Mouse (Mus musculus) megakaryocyte, adult 5-6 weeks (primary cell): ENCODE measurements around the gene Scfd2. TPM values are rescaled to one million over a fixed set of nuclear protein-coding genes. Genes with fewer than 3 reads are reported as not detected.
A peak's percentile ranks its signal among the peaks of the same experiment; 100 is the strongest.

Source experiments
- ATAC-seq: 2 replicates; pipeline ENCODE4 v1.8.0; 2016; ENCODE audit warnings: mild to moderate bottlenecking, inconsistent platforms; ENCODE audit not compliant: poor library complexity, severe bottlenecking
- total RNA-seq, 2 experiments: library from RNA; stranded (forward) in 1 of 2; stranded (reverse) in 1 of 2; fragments of 153-499, 151-499 nt in 1 of 2; fragments of 221-1000, 200-1000 nt in 1 of 2; gene quantifications; 2 replicates each; pipeline versions ENCODE4 v1.2.3 to v1.2.4; 2015 to 2017

Gene Scfd2
- total RNA-seq, 2 experiments from 2014 or later, result 7.5 to 10.2 TPM

DNA sequence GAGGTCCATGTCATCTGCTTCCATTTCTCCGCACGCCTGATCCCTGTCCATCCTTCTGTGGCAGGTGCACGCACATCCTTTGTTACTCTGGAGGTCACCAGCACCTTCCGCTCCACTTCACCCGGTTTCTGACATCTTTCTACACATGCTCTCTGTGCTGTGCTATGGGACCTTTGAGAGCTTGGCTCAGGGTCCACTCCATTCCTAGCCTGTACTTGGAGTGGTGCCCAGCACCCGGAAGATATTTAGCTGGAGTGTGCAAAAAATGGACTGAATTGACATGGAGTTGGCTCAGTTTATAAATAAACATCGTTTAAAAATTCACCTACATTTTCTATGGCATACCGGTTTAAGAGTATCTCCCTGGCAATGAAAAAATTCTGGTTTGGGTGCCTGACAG, 250.1 kb downstream of the Scfd2 start:
- no peak for ATAC-seq

DNA sequence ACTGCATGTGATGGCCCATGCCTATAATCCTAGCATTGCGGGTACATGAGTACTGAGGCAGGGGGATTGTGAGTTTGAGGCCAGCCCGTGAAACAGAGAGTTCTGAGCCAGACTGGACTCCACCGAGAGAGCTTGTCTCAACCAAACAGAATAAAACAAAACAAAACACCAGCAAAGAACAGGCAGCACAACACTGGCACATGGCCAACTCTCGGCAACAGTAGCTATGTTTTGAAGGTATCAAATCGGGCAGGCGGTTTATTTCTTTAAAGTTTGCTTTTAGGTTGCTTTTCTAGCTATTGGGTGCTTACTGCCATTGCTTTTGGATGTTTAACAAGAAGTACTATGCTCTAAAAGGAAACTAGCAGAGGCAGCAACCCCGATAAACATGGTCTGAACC, 251.9 kb downstream of the Scfd2 start:
- no peak for ATAC-seq

DNA sequence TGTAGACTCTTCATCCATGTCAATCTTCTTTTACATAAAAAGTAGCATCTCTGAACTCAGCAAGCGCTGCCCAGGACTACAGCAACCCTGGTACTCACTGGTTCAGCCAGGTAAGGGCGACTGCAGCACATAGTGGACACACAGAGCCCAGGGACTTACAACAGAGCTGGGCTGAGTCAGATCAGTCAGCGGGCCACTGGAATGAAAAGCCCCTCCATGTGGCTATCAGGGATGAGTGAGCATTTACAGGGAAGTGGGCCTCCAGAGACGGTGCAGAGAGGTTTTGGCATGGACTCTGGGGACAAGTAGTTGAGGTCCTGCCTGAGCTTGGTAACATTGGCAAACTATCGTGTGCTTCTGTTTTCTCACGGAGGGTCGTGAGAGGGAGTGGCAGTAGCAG, 253.1 kb downstream of the Scfd2 start:
- no peak for ATAC-seq

DNA sequence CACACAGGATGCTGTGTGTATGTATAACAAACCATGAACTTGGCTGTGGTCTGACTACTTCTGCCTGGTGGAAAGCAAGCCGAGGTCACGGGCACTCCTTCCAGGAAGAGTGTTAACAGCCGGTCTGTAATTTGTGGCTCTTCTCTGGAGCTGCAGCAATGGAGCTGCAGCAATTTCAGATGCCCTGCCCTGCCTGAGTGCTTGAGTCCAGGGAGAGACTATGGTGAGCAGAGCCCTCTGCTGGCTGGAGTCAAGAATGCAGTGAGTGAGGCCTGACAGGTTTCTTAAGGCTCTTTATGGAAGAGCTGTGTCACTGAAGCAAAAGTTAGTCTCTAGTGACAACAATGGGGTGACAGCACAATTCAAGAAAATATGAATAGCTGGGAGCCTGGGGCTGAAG, 253.8 kb downstream of the Scfd2 start:
- ATAC-seq, result peak; percentile 99

DNA sequence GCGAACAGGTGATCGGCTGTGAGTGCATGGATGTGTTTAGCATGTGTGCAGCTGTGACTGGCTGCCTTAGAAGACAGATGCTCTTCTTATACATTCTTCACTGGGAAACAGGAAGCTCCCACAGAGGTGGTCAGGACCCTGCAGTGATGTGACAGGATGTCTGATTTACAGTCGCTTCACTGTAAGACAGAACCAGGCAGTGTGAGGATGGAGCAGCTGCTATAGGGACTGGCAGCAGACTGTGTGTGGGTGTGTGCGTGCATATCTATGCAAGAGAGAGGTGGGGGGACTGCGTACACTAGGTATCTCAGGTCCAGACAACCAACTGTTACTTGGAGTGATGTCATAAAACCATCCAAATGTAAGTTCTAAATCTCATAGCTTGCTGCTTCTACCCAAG, 254.3 kb downstream of the Scfd2 start:
- ATAC-seq, result no peak

DNA sequence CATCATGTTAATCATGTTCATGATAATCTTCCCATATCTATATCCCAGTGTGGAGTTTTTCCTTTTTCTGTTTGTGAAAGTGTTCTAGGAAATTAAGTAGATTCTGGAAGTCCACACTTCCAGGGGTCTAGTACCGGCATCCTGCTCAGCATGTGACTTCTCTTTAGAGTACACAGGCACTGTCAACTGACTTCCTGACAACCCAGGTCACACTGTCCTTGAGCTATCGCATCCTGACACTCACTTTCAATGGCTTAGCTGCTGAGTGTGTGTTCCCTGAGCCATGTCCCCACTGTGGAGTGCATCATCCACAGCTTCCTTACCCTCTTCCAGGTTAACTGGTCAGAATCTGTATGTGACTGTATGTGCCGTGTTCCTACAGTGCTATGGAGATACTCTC, 258.2 kb downstream of the Scfd2 start:
- no peak for ATAC-seq

DNA sequence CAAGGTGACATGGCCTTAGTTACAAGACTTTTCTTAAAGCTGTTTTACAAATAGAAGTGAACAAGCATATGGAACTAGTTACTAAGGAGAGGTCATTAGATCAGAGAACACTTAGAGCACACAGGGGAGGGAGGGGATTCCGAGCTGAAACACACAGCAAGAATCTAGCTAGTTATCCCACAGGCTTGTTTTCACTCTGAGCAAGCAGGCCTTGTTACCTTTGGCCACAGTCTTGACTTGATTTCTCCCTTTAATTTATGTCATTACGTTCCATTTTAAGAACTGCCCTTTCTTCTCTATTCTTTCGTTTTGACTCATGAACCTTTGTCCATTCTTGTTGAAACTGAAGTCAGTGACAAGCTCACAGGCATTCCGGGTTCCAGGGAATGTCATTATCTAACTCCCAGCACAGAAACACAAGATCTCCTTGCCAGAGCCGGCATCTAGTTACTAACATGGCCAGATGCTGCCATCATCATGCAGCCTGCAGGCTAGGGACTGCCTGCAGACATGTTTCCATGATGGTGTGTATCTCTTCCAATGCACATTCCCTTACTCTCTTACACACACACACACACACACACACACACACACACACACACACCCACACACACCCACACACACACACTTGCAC, 263.7 kb downstream of the Scfd2 start:
- no peak for ATAC-seq

DNA sequence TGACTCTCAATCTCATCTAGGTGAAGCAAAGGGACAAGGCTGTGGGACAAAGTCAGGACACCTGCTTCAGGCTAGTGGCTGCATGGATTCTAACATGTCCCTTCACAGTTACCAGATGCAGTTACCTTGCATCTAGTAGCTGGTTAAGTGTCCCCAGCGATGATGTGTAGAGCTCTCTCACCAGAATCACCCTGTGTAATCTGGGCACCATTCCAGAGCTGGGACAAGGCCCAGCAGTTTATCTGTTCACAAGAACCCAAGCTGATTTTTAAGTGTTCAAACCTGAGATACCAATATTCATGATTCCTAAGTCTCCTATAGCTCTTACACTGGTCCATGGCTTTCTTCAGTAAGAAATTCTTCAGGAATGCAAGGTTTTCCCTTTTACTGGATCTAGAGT, 264.4 kb downstream of the Scfd2 start:
- ATAC-seq, result no peak

DNA sequence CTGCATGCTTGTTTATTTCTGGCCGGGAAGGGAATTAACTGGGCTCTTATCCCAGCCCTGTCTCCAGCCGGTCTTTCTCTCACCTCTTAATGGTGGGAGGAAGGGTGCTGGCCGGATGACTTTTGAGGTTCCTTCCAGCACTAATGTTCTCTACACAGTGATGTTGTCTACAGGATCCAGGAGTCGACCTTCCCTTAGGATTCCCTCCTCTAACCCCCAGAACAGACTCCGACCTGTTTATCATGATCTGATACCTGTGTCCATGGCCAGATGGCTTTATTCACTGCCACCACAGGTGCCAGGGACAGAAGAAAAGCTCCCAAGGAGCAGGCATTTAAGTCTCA, 265.1 kb downstream of the Scfd2 start:
- ATAC-seq, result no peak

DNA sequence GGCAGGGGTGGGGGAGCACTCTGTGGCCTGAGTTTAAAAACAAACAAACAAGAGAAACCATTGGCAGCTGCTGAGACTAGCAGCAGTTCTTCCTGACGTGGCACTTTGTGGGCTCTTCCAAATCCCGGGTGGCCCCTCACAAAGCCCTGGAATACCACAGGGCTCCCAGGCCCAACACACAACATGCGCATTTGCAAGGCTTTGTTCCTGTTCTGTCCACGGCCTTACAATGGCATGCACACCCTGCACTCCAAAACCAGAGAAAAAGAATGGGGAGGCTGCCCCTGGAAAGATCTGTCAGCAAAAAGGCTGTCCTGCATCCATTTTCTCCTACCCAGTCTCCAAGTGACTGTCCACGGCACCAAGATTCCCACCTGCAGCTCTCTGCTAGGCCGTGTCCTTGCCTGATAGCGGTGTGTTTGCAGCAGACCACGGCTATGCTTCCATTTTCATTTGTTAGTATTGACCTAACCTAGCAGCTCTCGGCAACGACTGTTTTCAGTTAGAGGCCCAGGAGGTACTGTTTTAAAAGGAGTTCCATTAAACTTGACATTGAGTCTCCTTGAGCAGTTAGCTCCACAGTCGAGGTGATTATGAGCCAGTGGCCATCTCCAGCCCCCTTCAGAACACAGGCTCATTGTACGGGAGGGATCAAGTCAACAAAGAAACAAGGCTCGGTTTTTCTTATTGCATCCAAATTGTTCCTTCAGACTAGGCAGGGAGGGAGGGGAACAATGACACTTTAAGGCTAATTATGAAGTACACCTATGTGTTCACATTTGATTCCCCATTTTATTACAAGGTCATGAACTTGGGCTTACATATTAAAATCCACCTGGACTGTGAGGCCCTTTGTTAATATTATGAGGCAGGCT, 265.7 kb downstream of the Scfd2 start:
- no peak for ATAC-seq

DNA sequence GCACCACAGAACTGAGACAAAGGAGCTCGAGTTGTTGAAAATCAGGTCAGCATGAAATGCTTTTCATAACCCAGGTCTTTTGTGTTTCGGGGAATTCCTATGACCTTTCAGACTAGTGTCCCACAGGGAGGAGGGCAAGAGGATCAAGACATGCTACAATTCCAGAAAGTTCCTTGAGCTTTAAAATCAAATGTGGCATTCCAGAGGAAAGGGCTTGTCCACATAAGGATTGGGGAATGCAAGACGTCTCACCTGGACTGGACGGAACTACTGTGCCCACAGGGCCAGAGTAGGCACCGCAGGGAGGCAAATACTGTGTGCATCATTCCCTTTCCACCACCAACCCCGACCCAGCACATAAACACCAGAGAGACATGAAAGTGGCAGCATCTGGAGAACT, 266.4 kb downstream of the Scfd2 start:
- ATAC-seq, result no peak

DNA sequence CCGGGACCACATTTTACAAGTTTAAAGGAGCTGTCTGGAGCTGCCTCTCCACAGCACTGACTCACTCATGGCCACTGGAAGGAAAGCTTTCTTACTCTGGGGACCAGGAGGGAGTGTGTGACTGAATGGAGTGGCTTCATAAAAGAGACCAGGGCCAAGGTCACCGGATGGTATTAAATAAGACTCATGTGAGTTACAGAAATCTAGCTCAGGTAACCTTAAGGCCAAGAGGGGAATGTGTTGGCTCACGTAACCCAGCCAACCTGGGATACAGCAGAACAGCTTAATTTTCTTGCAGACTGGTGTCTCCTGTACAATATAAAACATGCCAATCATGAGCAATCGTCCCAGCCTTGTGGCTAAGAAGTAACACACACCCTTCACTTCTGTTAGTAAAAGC, 267.0 kb downstream of the Scfd2 start:
- ATAC-seq, result no peak

DNA sequence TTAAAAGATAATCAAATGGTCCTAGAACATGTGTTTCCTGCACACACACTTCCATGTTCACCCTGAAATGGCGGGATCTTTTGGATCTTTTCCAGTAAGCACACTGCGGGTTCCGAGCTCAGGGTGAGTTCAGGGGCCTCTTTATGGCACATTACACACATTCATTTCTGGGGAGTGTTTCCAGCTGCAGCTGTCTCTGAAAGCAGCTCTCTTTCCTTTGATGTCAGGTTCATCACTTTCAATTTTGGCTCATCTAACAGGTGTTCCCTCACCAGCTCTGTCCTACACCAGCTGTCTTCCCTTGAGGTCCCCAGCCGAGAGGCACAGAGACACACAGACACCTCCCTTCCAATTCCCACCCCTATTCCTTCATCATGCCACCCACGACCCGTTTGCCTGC, 270.5 kb downstream of the Scfd2 start:
- ATAC-seq, result no peak

DNA sequence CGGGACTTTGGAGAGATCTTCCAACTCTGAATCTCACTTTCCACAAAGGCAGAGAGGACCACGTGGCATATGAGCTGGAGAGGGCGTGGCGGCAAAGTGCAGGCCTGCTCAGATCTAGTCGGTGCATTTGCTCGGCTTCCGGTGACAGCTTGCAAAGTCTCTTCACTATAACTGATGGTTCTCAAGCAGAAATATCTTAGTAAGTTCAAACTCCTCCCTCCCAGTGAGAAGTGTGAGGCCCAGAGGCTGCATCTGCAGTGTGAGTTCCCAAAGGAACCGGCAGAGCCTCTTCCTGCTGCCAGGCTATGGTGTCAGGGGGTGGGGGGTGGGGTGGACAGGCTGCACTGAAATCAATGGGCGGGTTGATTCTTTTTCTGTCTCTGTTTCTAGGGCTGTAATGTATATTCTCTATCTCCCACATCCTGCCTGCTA, 271.2 kb downstream of the Scfd2 start:
- ATAC-seq, result no peak; the same call in none of the 2 replicates

DNA sequence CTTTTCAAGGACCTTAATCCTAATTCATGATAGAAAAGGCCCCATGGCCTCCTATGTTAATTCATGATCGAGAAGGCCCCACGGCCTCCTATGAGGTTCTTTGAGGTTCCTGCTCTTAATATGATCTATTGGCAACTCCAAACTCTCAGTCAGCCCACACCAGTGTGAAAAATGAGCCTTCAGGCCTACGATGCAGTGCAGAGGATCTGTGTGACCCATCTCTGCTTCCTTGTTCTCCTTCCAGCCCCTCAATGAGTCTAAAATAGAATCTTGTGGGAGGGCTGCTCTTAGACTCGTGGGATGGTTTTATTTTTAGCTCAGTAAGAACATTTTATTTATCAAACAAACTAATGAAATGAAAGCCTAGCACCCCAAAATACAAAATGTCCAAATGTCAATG, 274.9 kb downstream of the Scfd2 start:
- ATAC-seq, result no peak

DNA sequence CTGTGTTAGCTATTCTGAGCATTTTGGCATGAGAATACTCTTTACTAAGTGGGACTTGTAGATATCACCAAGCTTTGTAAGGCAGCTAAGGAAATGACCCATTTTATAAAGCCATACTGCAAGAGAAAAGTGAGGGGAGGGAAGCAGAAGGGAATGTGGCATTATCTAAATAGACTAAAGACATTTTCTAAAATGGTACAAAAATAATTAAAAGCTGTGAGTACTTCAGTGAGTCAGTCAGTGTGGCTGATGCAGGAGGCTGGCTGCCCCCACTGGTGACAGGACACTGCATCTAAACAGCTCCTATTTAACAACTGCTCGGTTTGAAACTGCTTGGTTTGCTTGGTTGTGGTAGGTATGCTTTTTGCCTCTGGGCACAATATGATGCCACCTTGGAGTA, 276.6 kb downstream of the Scfd2 start:
- no peak for ATAC-seq

DNA sequence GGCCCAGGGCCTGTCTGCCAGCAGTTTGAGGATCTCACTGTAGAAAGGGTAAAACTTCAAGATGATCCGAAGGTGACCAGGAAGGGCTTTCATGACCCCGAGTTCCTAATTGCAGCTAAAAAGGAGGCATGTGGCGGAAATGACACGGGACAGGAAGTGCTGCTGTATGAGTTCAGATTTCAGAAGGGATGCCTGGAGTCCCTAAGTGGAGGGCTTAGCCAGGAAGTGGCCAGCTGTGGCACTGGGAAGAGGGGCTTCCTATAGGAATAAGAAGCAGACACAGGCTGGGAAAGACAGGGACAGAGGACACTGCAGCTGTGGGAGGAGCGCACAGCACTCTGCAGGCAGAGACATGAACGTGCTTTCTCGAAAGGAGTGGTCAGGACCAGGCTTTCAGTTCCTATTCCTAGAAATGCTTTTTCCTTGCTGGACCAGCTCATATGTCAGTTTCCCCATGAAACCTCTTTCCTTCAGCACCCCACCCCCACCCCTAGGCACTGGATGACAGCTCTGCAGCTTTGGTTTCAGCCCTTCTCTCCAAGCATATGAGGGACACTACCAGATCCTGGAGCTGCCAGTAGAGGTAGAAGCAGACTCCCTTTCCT, 277.7 kb downstream of the Scfd2 start:
- peak; percentile 65 for ATAC-seq

DNA sequence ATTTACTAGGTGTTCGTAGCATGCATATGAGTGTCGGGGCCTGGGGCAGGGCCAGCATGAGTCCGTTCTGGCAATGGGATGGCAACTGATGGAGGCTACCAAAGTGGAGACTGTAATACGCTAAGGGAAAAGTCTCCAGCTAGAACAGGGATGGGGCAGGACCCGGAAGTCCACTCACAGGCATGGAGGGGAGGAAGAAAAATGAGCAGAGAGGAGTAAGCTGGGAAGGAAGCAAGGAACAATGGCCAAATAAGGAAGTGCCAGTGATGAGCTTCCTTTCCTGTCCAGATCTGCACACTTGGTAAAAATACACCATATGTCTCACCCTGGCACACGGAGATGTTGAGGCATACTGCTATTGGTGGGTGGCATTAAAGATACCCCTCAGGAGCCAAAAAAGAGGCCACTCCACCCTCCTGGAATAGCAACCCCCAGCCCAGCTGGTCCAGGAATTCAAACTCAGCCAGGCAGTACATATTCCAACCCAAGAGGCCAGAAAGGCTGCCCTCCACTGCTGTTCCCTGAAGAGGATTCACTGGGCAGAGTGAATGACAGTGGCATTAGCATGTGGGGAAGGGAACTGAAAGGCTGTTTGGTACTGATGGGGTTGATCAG, 278.8 kb downstream of the Scfd2 start:
- no peak for ATAC-seq

DNA sequence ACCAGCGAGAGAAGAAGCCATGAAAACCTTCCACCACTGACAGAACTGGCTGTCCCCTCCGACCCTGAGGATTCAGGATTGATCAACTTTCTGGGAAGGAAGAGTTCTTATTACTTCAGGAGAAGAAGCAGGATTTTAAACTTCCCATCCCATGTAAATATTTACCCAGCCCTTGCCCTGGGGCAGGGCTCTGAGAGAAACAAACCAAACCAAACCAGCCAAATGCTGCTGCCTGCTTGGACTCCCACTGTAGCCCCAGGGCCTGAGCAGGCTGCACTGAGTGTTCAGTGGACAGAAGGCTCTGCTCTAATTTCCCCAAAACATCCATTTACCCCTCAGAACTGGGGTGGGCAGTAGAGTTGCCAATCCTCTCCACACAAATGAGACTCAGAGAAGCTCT, 280.6 kb downstream of the Scfd2 start:
- ATAC-seq, result no peak

DNA sequence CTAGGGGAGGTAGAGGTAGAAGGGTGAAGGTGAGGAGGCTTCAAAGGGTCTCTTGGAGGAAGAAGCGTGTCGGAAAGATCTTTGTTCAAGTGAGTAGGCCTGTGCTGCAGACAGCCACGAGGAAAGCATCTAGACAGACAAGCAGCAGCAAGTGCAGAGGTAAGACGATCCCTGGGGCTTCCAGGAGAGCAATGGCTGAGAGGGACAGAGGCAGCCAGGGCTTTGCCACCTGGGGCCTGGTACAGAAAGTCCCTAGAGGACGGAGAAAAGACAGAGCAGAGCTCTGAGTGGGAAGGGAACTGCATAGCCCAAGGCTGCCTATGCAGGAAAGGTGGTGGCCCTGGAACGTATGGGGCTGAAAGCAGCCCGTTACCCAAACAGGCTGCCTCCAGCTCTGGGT, 281.3 kb downstream of the Scfd2 start:
- ATAC-seq, result no peak

DNA sequence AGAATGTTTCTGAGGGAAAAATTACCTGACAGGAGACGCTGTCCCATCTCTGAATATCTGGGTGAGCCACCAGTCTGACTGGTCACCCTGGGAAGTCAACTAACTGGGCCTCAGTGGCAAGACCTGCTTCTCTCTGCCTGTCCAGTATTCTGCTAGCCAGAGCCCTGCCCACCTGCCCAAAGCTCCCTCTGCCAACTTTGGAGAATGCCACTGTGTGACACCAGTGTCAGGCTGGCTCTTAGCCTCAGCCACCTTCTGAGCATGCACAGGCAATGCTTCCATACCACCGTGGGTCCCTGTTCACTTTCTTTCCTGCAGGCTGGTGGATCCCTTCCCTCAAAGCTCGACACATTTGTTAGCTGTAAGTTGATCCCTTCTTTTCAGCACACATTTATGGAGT, 281.8 kb downstream of the Scfd2 start:
- no peak for ATAC-seq

DNA sequence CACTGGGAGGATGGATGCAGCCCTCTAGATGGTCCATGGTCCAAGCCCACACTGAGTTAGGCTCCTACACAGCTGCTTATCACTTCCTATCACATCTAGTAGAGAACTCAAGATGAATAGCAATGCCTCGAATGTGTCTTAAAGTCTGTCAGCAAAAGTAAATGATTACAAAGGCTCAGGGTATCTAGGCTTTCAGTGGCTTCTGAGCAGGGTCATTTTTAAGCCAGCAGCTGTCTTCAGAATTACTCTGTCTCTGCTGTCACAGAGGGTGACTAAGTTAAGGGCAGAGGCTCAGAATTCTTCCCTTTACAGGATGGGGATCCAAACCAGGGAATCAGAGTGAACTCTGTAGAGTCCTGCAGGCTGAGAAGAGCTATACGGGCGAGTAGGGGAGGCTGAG, 284.6 kb downstream of the Scfd2 start:
- no peak for ATAC-seq
